Mouse (Mus musculus): ENCODE results near the gene Fignl1. TPM values are rescaled to one million over a fixed set of nuclear protein-coding genes. Genes with fewer than 3 reads are reported as not detected.

Fignl1 gene
- 14.6 and 22.2 TPM in 2 replicates for polyA plus RNA-seq (2015; fragmentation: Nextera tagmentation; extraction: Ambion mirVana)

GRCm38 (mm10) chr11:11808820-11809403, at the start of gene Fignl1:
Gene Fignl1 (minus strand): TSS chr11:11808962.

Other genes with a start within 250 kb of the Fignl1 start
- not detected in 2 replicates for gene 4930512M02Rik, start 181.1 kb downstream of the Fignl1 start, polyA plus RNA-seq (2015; fragmentation: Nextera tagmentation; extraction: Ambion mirVana)
- gene Ikzf1, start 124.0 kb downstream of the Fignl1 start, polyA plus RNA-seq (2015; fragmentation: Nextera tagmentation; extraction: Ambion mirVana), result 1.3 and 4.7 TPM in 2 replicates
- gene Ddc, start 89.2 kb upstream of the Fignl1 start, polyA plus RNA-seq (2015; fragmentation: Nextera tagmentation; extraction: Ambion mirVana), result 92.2 and 148 TPM in 2 replicates
- gene Grb10, start 229.7 kb upstream of the Fignl1 start, polyA plus RNA-seq (2015; fragmentation: Nextera tagmentation; extraction: Ambion mirVana), result 95.1 and 128 TPM in 2 replicates

All from adrenal gland, postnatal 0 days (tissue).